Mouse (Mus musculus) kidney, postnatal 4 days (tissue): ENCODE results near the gene Plxna2.

Source experiments
- DNase-seq, 2 experiments: peaks; one replicate each; pipeline ENCODE4 v3.0.0; 2021; ENCODE audit warnings: mixed read lengths in 2 of 2

Gene Plxna2

GRCm38 (mm10) chr1:194623641-194624040 is 5.6 kb downstream of the Plxna2 start:
- DNase-seq, result no peak

GRCm38 (mm10) chr1:194624411-194624810 is 6.4 kb downstream of the Plxna2 start:
- peak in 1 of 2 experiments; percentile 39 for DNase-seq

- no peak for DNase-seq
These were observed 7.0 kb downstream of the Plxna2 start for GRCm38 (mm10) chr1:194624973-194625372.

GRCm38 (mm10) chr1:194626109-194626508 is 8.1 kb downstream of the Plxna2 start:
- DNase-seq, result no peak

GRCm38 (mm10) chr1:194627286-194627685 is 9.3 kb downstream of the Plxna2 start:
- DNase-seq, result no peak

- DNase-seq, result no peak
These were observed 11.2 kb downstream of the Plxna2 start for GRCm38 (mm10) chr1:194629135-194629689.

GRCm38 (mm10) chr1:194630498-194631056 is 12.6 kb downstream of the Plxna2 start:
- no peak for DNase-seq

GRCm38 (mm10) chr1:194631574-194631973 is 13.6 kb downstream of the Plxna2 start:
- no peak for DNase-seq

- no peak for DNase-seq
These were observed 14.0 kb downstream of the Plxna2 start for GRCm38 (mm10) chr1:194632029-194632428.

GRCm38 (mm10) chr1:194635411-194635810 is 17.4 kb downstream of the Plxna2 start:
- no peak for DNase-seq

- DNase-seq, result no peak
These were observed 17.9 kb downstream of the Plxna2 start for GRCm38 (mm10) chr1:194635942-194636341.

GRCm38 (mm10) chr1:194637391-194638304 is 19.6 kb downstream of the Plxna2 start:
- no peak for DNase-seq

GRCm38 (mm10) chr1:194641601-194642301 is 23.7 kb downstream of the Plxna2 start:
- DNase-seq, result peak in 1 of 2 experiments; percentile 46

GRCm38 (mm10) chr1:194642302-194642787 is 24.3 kb downstream of the Plxna2 start:
- no peak for DNase-seq

- DNase-seq, result no peak
These were observed 25.9 kb downstream of the Plxna2 start for GRCm38 (mm10) chr1:194643930-194644329.

- DNase-seq, result no peak
These were observed 27.9 kb downstream of the Plxna2 start for GRCm38 (mm10) chr1:194645898-194646297.

- no peak for DNase-seq
These were observed 32.1 kb downstream of the Plxna2 start for GRCm38 (mm10) chr1:194650076-194650475.

GRCm38 (mm10) chr1:194650566-194650965 is 32.5 kb downstream of the Plxna2 start:
- DNase-seq, result no peak

- DNase-seq, result peak in 1 of 2 experiments; percentile 35
These were observed 34.0 kb downstream of the Plxna2 start for GRCm38 (mm10) chr1:194651987-194652386.

- peak; percentile 26 to 49 for DNase-seq
These were observed 40.6 kb downstream of the Plxna2 start for GRCm38 (mm10) chr1:194658459-194659160.

- DNase-seq, result peak; percentile 28 to 59
These were observed 42.6 kb downstream of the Plxna2 start for GRCm38 (mm10) chr1:194660426-194661119.

GRCm38 (mm10) chr1:194663021-194663420 is 45.0 kb downstream of the Plxna2 start:
- no peak for DNase-seq
